Mouse (Mus musculus) CH12.LX (cell line): ENCODE data around the gene Fam207a. TPM values are rescaled to one million over a fixed set of nuclear protein-coding genes. Genes with fewer than 3 reads are reported as not detected.

Experiments
- DNase-seq: peaks from one replicate; pipeline ENCODE4 v3.0.0-alpha.2; 2013; ENCODE audit errors: extremely low read depth
- H3K27ac ChIP-seq: 2 replicates; pipeline ENCODE4 v1.5.1; 2012; ENCODE audit warnings: low read depth, mild to moderate bottlenecking, control low read depth, moderate library complexity; ENCODE audit not compliant: insufficient read depth
- H3K27me3 ChIP-seq: replicated peaks from 2 replicates; pipeline ENCODE3; 2012; ENCODE audit warnings: inconsistent platforms
- H3K36me3 ChIP-seq, 2 experiments: replicated peaks in 1 of 2; 2 replicates each; pipeline versions ENCODE3 to v1.6.1; 2012; ENCODE audit warnings: inconsistent platforms in 1 of 2, low read length in 1 of 2, mild to moderate bottlenecking in 1 of 2, mixed read lengths in 1 of 2, moderate library complexity in 1 of 2; ENCODE audit not compliant: control insufficient read depth in 1 of 2, insufficient read depth in 1 of 2
- H3K4me1 ChIP-seq, 2 experiments: 2 replicates each; pipeline ENCODE4 v1.6.1; 2012; ENCODE audit warnings: inconsistent platforms in 1 of 2, moderate library complexity in 1 of 2; ENCODE audit not compliant: insufficient read depth in 2 of 2, control insufficient read depth in 1 of 2
- H3K4me2 ChIP-seq: 2 replicates; pipeline ENCODE4 v1.6.1; 2012; ENCODE audit warnings: low read depth, mild to moderate bottlenecking, control low read depth; ENCODE audit not compliant: poor library complexity, insufficient read depth, severe bottlenecking
- H3K4me3 ChIP-seq, 3 experiments: fragments of 150-350 bp in 1 of 3; sonication (generic) in 1 of 3; replicated peaks in 1 of 3; 2 replicates each; pipeline versions ENCODE3 to v1.5.1; 2011 to 2012; ENCODE audit warnings: low read depth in 2 of 3, low read length in 2 of 3, mild to moderate bottlenecking in 2 of 3, moderate library complexity in 2 of 3, control low read depth in 1 of 3, improper control_type of control experiment in 1 of 3, inconsistent platforms in 1 of 3, mixed read lengths in 1 of 3; ENCODE audit not compliant: poor library complexity in 1 of 3
- H3K79me2 ChIP-seq: replicated peaks from 2 replicates; pipeline ENCODE4 v1.6.1; 2012; ENCODE audit warnings: mild to moderate bottlenecking, moderate library complexity; ENCODE audit not compliant: control insufficient read depth, poor library complexity, insufficient read depth, severe bottlenecking; ENCODE audit errors: extremely low read depth
- H3K9ac ChIP-seq: 2 replicates; pipeline ENCODE4 v1.6.1; 2012; ENCODE audit warnings: low read depth, mild to moderate bottlenecking, control low read depth, moderate library complexity; ENCODE audit not compliant: insufficient read depth
- H3K9me3 ChIP-seq: replicated peaks from 2 replicates; pipeline ENCODE3; 2012; ENCODE audit warnings: low read length, inconsistent platforms, mixed read lengths
- BHLHE40 ChIP-seq: IDR thresholded peaks from 2 replicates; pipeline ENCODE4 v1.6.1; 2011; ENCODE audit warnings: mild to moderate bottlenecking, low read depth, low read length, improper control_type of control experiment
- CHD1 ChIP-seq: IDR thresholded peaks from 2 replicates; pipeline ENCODE4 v1.6.1; 2012; ENCODE audit warnings: low read depth, low read length, improper control_type of control experiment, inconsistent platforms
- CHD2 ChIP-seq: IDR thresholded peaks from 2 replicates; pipeline ENCODE4 v1.6.1; 2011; ENCODE audit warnings: low read length, improper control_type of control experiment
- CTCF ChIP-seq, 2 experiments: IDR thresholded peaks in 1 of 2; conservative IDR thresholded peaks in 1 of 2; 2 replicates each; pipeline ENCODE4 v1.5.1; 2011 to 2012; ENCODE audit warnings: low read depth in 2 of 2, low read length in 2 of 2, improper control_type of control experiment in 1 of 2, inconsistent platforms in 1 of 2, mild to moderate bottlenecking in 1 of 2, moderate library complexity in 1 of 2
- E2F4 ChIP-seq: IDR thresholded peaks from 2 replicates; pipeline ENCODE4 v1.6.1; 2011; ENCODE audit warnings: low read depth, low read length, improper control_type of control experiment; ENCODE audit not compliant: insufficient replicate concordance
- ELF1 ChIP-seq: IDR thresholded peaks from 2 replicates; pipeline ENCODE4 v1.6.1; 2014; ENCODE audit warnings: low read depth, mild to moderate bottlenecking, inconsistent platforms, low read length, improper control_type of control experiment
- EP300 ChIP-seq: IDR thresholded peaks from 2 replicates; pipeline ENCODE4 v1.6.1; 2011; ENCODE audit warnings: low read length, improper control_type of control experiment
- ETS1 ChIP-seq: conservative IDR thresholded peaks from 2 replicates; pipeline ENCODE4 v1.6.1; 2012; ENCODE audit warnings: low read depth, mild to moderate bottlenecking, inconsistent platforms, low read length, improper control_type of control experiment, moderate library complexity
- GABPA ChIP-seq: IDR thresholded peaks from 2 replicates; pipeline ENCODE4 v1.6.1; 2012; ENCODE audit warnings: low read depth, low read length, improper control_type of control experiment, inconsistent platforms; ENCODE audit not compliant: insufficient replicate concordance
- HCFC1 ChIP-seq: IDR thresholded peaks from 2 replicates; pipeline ENCODE4 v1.6.1; 2012; ENCODE audit warnings: low read depth, mild to moderate bottlenecking, inconsistent platforms, low read length, improper control_type of control experiment
- IRF4 ChIP-seq: IDR thresholded peaks from 2 replicates; pipeline ENCODE4 v1.6.1; 2014; ENCODE audit warnings: low read depth, mild to moderate bottlenecking, inconsistent platforms, low read length, improper control_type of control experiment
- JUN ChIP-seq: IDR thresholded peaks from 2 replicates; pipeline ENCODE4 v1.6.1; 2011; ENCODE audit warnings: low read depth, mild to moderate bottlenecking, low read length, improper control_type of control experiment, moderate library complexity; ENCODE audit not compliant: insufficient read depth
- JUND ChIP-seq: conservative IDR thresholded peaks from 2 replicates; pipeline ENCODE4 v1.6.1; 2011; ENCODE audit warnings: low read depth, low read length, improper control_type of control experiment
- KAT2A ChIP-seq: IDR thresholded peaks from 2 replicates; pipeline ENCODE4 v1.6.1; 2012; ENCODE audit warnings: low read length, improper control_type of control experiment, inconsistent platforms; ENCODE audit not compliant: insufficient replicate concordance
- MAFK ChIP-seq: IDR thresholded peaks from 2 replicates; pipeline ENCODE4 v1.6.1; 2011; ENCODE audit warnings: low read length, improper control_type of control experiment; ENCODE audit not compliant: insufficient replicate concordance
- MAX ChIP-seq: IDR thresholded peaks from 2 replicates; pipeline ENCODE4 v1.6.1; 2011; ENCODE audit warnings: low read length, improper control_type of control experiment
- MAZ ChIP-seq: IDR thresholded peaks from 2 replicates; pipeline ENCODE4 v1.6.1; 2012; ENCODE audit warnings: low read depth, mild to moderate bottlenecking, inconsistent platforms, low read length, improper control_type of control experiment, moderate library complexity
- MEF2A ChIP-seq: IDR thresholded peaks from 2 replicates; pipeline ENCODE4 v1.6.1; 2014; ENCODE audit warnings: low read depth, mild to moderate bottlenecking, inconsistent platforms, low read length, improper control_type of control experiment, borderline replicate concordance
- MXI1 ChIP-seq: IDR thresholded peaks from 2 replicates; pipeline ENCODE4 v1.6.1; 2011; ENCODE audit warnings: mild to moderate bottlenecking, low read depth, low read length, improper control_type of control experiment
- MYC ChIP-seq: IDR thresholded peaks from 2 replicates; pipeline ENCODE4 v1.6.1; 2011; ENCODE audit warnings: low read depth, mild to moderate bottlenecking, improper control_type of control experiment, low read length
- NELFE ChIP-seq: IDR thresholded peaks from 2 replicates; pipeline ENCODE4 v1.6.1; 2011; ENCODE audit warnings: low read depth, low read length, improper control_type of control experiment
- NRF1 ChIP-seq: IDR thresholded peaks from 2 replicates; pipeline ENCODE4 v1.6.1; 2014; ENCODE audit warnings: low read depth, mild to moderate bottlenecking, inconsistent platforms, low read length, improper control_type of control experiment, moderate library complexity
- PAX5 ChIP-seq: IDR thresholded peaks from 2 replicates; pipeline ENCODE4 v1.6.1; 2012; ENCODE audit warnings: low read length, inconsistent platforms, mixed read lengths
- POLR2A ChIP-seq: IDR thresholded peaks from 2 replicates; pipeline ENCODE4 v1.6.1; 2011; ENCODE audit warnings: low read depth, mild to moderate bottlenecking, improper control_type of control experiment, low read length
- POLR2AphosphoS2 ChIP-seq: IDR thresholded peaks from 2 replicates; pipeline ENCODE4 v1.6.1; 2011; ENCODE audit warnings: low read depth, low read length, improper control_type of control experiment
- RAD21 ChIP-seq: IDR thresholded peaks from 2 replicates; pipeline ENCODE4 v1.6.1; 2011; ENCODE audit warnings: low read depth, mild to moderate bottlenecking, low read length, improper control_type of control experiment, moderate library complexity
- RCOR1 ChIP-seq: conservative IDR thresholded peaks from 2 replicates; pipeline ENCODE4 v1.6.1; 2012; ENCODE audit warnings: low read depth, mild to moderate bottlenecking, inconsistent platforms, low read length, improper control_type of control experiment
- SIN3A ChIP-seq: IDR thresholded peaks from 2 replicates; pipeline ENCODE4 v1.6.1; 2012; ENCODE audit warnings: low read length, improper control_type of control experiment, inconsistent platforms
- SMC3 ChIP-seq: IDR thresholded peaks from 2 replicates; pipeline ENCODE4 v1.6.1; 2011; ENCODE audit warnings: low read depth, low read length, improper control_type of control experiment
- TBP ChIP-seq: conservative IDR thresholded peaks from 2 replicates; pipeline ENCODE4 v1.6.1; 2011; ENCODE audit warnings: low read depth, low read length, improper control_type of control experiment
- TCF12 ChIP-seq: IDR thresholded peaks from 2 replicates; pipeline ENCODE4 v1.6.1; 2014; ENCODE audit warnings: low read depth, mild to moderate bottlenecking, inconsistent platforms, low read length, improper control_type of control experiment
- UBTF ChIP-seq: IDR thresholded peaks from 2 replicates; pipeline ENCODE4 v1.6.1; 2012; ENCODE audit warnings: low read depth, mild to moderate bottlenecking, inconsistent platforms, low read length, improper control_type of control experiment, moderate library complexity
- USF1 ChIP-seq: IDR thresholded peaks from 2 replicates; pipeline ENCODE4 v1.6.1; 2014; ENCODE audit warnings: low read depth, mild to moderate bottlenecking, inconsistent platforms, low read length, improper control_type of control experiment
- USF2 ChIP-seq: conservative IDR thresholded peaks from 2 replicates; pipeline ENCODE4 v1.6.1; 2011; ENCODE audit warnings: low read depth, low read length, improper control_type of control experiment
- ZC3H11A ChIP-seq: IDR thresholded peaks from 2 replicates; pipeline ENCODE4 v1.6.1; 2012; ENCODE audit warnings: low read depth, mild to moderate bottlenecking, inconsistent platforms, low read length, improper control_type of control experiment
- ZKSCAN1 ChIP-seq: IDR thresholded peaks from 2 replicates; pipeline ENCODE4 v1.6.1; 2012; ENCODE audit warnings: low read depth, inconsistent platforms, low read length, improper control_type of control experiment, borderline replicate concordance
- ZMIZ1 ChIP-seq: IDR thresholded peaks from 2 replicates; pipeline ENCODE4 v1.6.1; 2012; ENCODE audit warnings: low read depth, mild to moderate bottlenecking, inconsistent platforms, low read length, improper control_type of control experiment
- ZNF384 ChIP-seq: IDR thresholded peaks from 2 replicates; pipeline ENCODE4 v1.6.1; 2012; ENCODE audit warnings: low read depth, low read length, improper control_type of control experiment, inconsistent platforms
- dilution Hi-C: fragments of 300-500 bp; cut with MboI; formaldehyde crosslinking; loops from 2 replicates; pipeline ENCODE4 v1.14.3; 2020; ENCODE audit warnings: low sequenced_read_pairs; ENCODE audit not compliant: extremely low pct_unique_long_range_greater_than_20kb, extremely low pct_ligation_motif_present
- in situ Hi-C: fragments of 300-500 bp; cut with MboI; formaldehyde crosslinking; loops from 3 replicates; pipeline ENCODE4 v1.14.3; 2019; ENCODE audit warnings: low sequenced_read_pairs, low pct_ligation_motif_present, low pct_unique_long_range_greater_than_20kb, mixed read lengths
- polyA plus RNA-seq: library from polyadenylated mRNA; unstranded; fragments of >175 nt; gene quantifications from 2 replicates; pipeline ENCODE4 v1.2.1, GENCODE M21; 2012; ENCODE audit warnings: low read depth; ENCODE audit not compliant: insufficient read length
- total RNA-seq, 2 experiments: library from RNA; depleted of rRNA; stranded (reverse); fragments of 300-350 nt in 1 of 2; fragments of >200 nt in 1 of 2; gene quantifications; 2 replicates each; pipeline ENCODE4 v1.2.3; 2012 to 2014

Gene Fam207a
- total and polyA plus RNA-seq, 3 experiments, result 43.1 to 65.4 (median 46.1) TPM

- no peaks in the 10 kb centered on the region for H3K79me2 ChIP-seq
- in situ Hi-C loops (no loop called here), dilution Hi-C loops (no loop called here)
- peak; percentile 88 for DNase-seq
- TF ChIP-seq GABPA (no peak), ETS1 (peak; percentile 35; the same call in 1 of the 2 replicates), MYC (peak; percentile 97), MAZ (peak; percentile 79), SMC3 (no peak), E2F4 (no peak), NELFE (peak; percentile 73), CTCF (conservative IDR thresholded peaks at IDR 0.05 in 1 of 2, IDR thresholded peaks at IDR 0.05 in 1 of 2; ENCODE audit: low read depth in 2 of 2, low read length in 2 of 2) (no peak), MAFK (no peak), POLR2AphosphoS2 (0 out of 2 replicates have a peak, but pooled peaks have one; percentile 61), TCF12 (peak; percentile 67), JUN (no peak), POLR2A (peak; percentile 79), SIN3A (peak; percentile 98), ELF1 (peak; percentile 90), USF1 (no peak), IRF4 (peak; percentile 58; the same call in 1 of the 2 replicates), ZNF384 (no peak), ZKSCAN1 (no peak), HCFC1 (peak; percentile 61), MEF2A (no peak), MAX (peak; percentile 97), UBTF (no peak), ZMIZ1 (no peak; the same call in 1 of the 2 replicates), PAX5 (no peak), EP300 (no peak), RCOR1 (no peak), JUND (0 out of 2 replicates have a peak, but pooled peaks have one; percentile 10), MXI1 (peak; percentile 99), CHD2 (no peak), RAD21 (no peak), CHD1 (no peak), BHLHE40 (peak; percentile 60), NRF1 (no peak), ZC3H11A (no peak), TBP (peak; percentile 66; the same call in 1 of the 2 replicates), USF2 (no peak), KAT2A (no peak)
- peaks cover 4% of the 10 kb centered on the region for H3K9me3 ChIP-seq
- H3K4me3 ChIP-seq, result peak within 1 kb of the TSS; percentile 71 to 77 (median 72)
- peaks cover 9 to 64% of the 10 kb centered on the region in 2 experiments for H3K4me1 ChIP-seq
- peaks cover 0 to 43% of the 10 kb centered on the region in 2 experiments for H3K36me3 ChIP-seq
- H3K27me3 ChIP-seq, result no peaks in the 10 kb centered on the region
- peak within 1 kb of the TSS; percentile 57 for H3K4me2 ChIP-seq
- no peak within 1 kb of the TSS for H3K27ac ChIP-seq
- peak within 1 kb of the TSS; percentile 62 for H3K9ac ChIP-seq
Measured at GRCm38 (mm10) chr10:77530140-77530539, 14.6 kb upstream of the Fam207a start, which contains the start of gene Itgb2. TSS of gene Itgb2 (plus strand) at chr10:77530252.
